Mouse (Mus musculus) stomach, postnatal 0 days (tissue): ENCODE measurements around the gene Cd22.

ENCODE experiments used
- CTCF ChIP-seq: IDR thresholded peaks from 2 replicates; pipeline ENCODE4 v1.5.1; 2016; ENCODE audit warnings: antibody characterized with exemption, low read depth, mild to moderate bottlenecking, moderate library complexity
- EP300 ChIP-seq: optimal IDR thresholded peaks from 2 replicates; pipeline ENCODE3; 2016; ENCODE audit warnings: antibody characterized with exemption

- no peak for TF ChIP-seq CTCF
- TF ChIP-seq EP300, result no peak
These were observed 24.1 kb downstream of the Cd22 start, which contains the start of gene Ffar3 for GRCm38 (mm10) chr7:30856078-30856477.
